Mouse (Mus musculus) E14TG2a.4 (cell line): ENCODE data around the gene Swsap1.

Experiments used
- CTCF ChIP-seq: conservative IDR thresholded peaks from 2 replicates; pipeline ENCODE4 v1.5.1; 2014; ENCODE audit warnings: low read length
- NANOG ChIP-seq: IDR thresholded peaks from 2 replicates; pipeline ENCODE4 v1.6.1; 2014; ENCODE audit warnings: borderline replicate concordance, low read length, mixed read lengths
- POU5F1 ChIP-seq: IDR thresholded peaks from 2 replicates; pipeline ENCODE4 v1.6.1; 2014; ENCODE audit warnings: low read length, borderline replicate concordance

- TF ChIP-seq CTCF, result no peak
- TF ChIP-seq NANOG, result no peak
- no peak for TF ChIP-seq POU5F1
Observed at GRCm38 (mm10) chr9:21937711-21938175, 17.8 kb upstream of the Swsap1 start.
